Mouse (Mus musculus) stomach, postnatal 0 days (tissue): ENCODE measurements at regions not wholly inside any gene's neighbourhood (a gene's known extent, or its start where the extent isn't known, plus 50 kb on each side); places are given as distances from the start of the nearest gene placed in this dataset.

Source experiments
- ATAC-seq: fragments of 200-750 bp; cut with Nextera tagmentation; 2 replicates; pipeline ENCODE4 v1.8.0; 2017; ENCODE audit not compliant: low FRiP score, low TSS enrichment
- DNase-seq: peaks from one replicate; pipeline ENCODE4 v3.0.0-alpha.2; 2016; ENCODE audit warnings: low spot score
- H3K27ac ChIP-seq: fragments of 300-500 bp; sonication (generic); replicated peaks from 2 replicates; pipeline ENCODE4 v1.5.1; 2014; ENCODE audit warnings: mild to moderate bottlenecking, control low read depth
- H3K27me3 ChIP-seq: fragments of 300-500 bp; sonication (generic); 2 replicates; pipeline ENCODE4 v1.6.1; 2014; ENCODE audit warnings: low read length; ENCODE audit not compliant: control insufficient read depth, insufficient read depth
- H3K36me3 ChIP-seq: fragments of 300-500 bp; sonication (generic); 2 replicates; pipeline ENCODE4 v1.6.1; 2014; ENCODE audit warnings: low read length, mixed read lengths; ENCODE audit not compliant: control insufficient read depth, insufficient read depth
- H3K4me1 ChIP-seq: fragments of 300-500 bp; sonication (generic); replicated peaks from 2 replicates; pipeline ENCODE4 v1.6.1; 2014; ENCODE audit warnings: antibody characterized with exemption; ENCODE audit not compliant: control insufficient read depth, insufficient read depth
- H3K4me2 ChIP-seq: fragments of 300-500 bp; sonication (generic); replicated peaks from 2 replicates; pipeline ENCODE4 v1.6.1; 2014; ENCODE audit warnings: low read depth, mild to moderate bottlenecking, control low read depth, moderate library complexity
- H3K4me3 ChIP-seq: fragments of 300-500 bp; sonication (generic); 2 replicates; pipeline ENCODE4 v1.5.1; 2014; ENCODE audit warnings: low read depth, low read length, control low read depth
- H3K9ac ChIP-seq: fragments of 300-500 bp; sonication (generic); 2 replicates; pipeline ENCODE4 v1.6.1; 2014; ENCODE audit warnings: mild to moderate bottlenecking, low read length, control low read depth, mixed read lengths
- H3K9me3 ChIP-seq: fragments of 300-500 bp; sonication (generic); 2 replicates; pipeline ENCODE4 v1.6.1; 2016; ENCODE audit warnings: low read length; ENCODE audit not compliant: control insufficient read depth
- CTCF ChIP-seq: IDR thresholded peaks from 2 replicates; pipeline ENCODE4 v1.5.1; 2016; ENCODE audit warnings: antibody characterized with exemption, low read depth, mild to moderate bottlenecking, moderate library complexity
- EP300 ChIP-seq: optimal IDR thresholded peaks from 2 replicates; pipeline ENCODE3; 2016; ENCODE audit warnings: antibody characterized with exemption
- WGBS: fragments of 180-500 bp; shearing (Covaris S2); extraction: QIAGEN DNeasy Blood & Tissue Kit; methylation state at CpG from one replicate; pipeline ENCODE4 v1.1.7; 2014; 5-methylcytosine and 5-hydroxymethylcytosine counted together

GRCm38 (mm10) chr1:95531017-95531416 is 136.4 kb downstream of the St8sia4 start:
- TF ChIP-seq EP300 (no peak), CTCF (no peak)
- no peak overlapping the region for H3K4me2 ChIP-seq
- no peaks in the 10 kb centered on the region for H3K9me3 ChIP-seq
- 77% methylated on average over 3 of the region's 3 CpGs for WGBS
- ATAC-seq (no peak), DNase-seq (no peak)
- H3K4me1 ChIP-seq, result no peaks in the 10 kb centered on the region
- no peak overlapping the region for H3K4me3 ChIP-seq
- H3K27me3 ChIP-seq, result no peaks in the 10 kb centered on the region
- H3K9ac ChIP-seq, result no peak overlapping the region
- H3K27ac ChIP-seq, result no peak overlapping the region
- no peaks in the 10 kb centered on the region for H3K36me3 ChIP-seq
